Mouse (Mus musculus) embryonic facial prominence, embryonic 14.5 days (tissue): ENCODE results near the gene B4galt2. TPM values are rescaled to one million over a fixed set of nuclear protein-coding genes. Genes with fewer than 3 reads are reported as not detected.

Experiments
- ATAC-seq: fragments of 200-750 bp; cut with Nextera tagmentation; 2 replicates; pipeline ENCODE4 v1.8.0; 2017; ENCODE audit warnings: low read depth, moderate number of reproducible peaks, moderate TSS enrichment
- DNase-seq: peaks from one replicate; pipeline ENCODE4 v3.0.0-alpha.2; 2015; ENCODE audit warnings: low spot score
- H3K27ac ChIP-seq: fragments of 300-500 bp; sonication (generic); replicated peaks from 2 replicates; pipeline ENCODE4 v1.5.1; 2014; ENCODE audit warnings: low read depth, mild to moderate bottlenecking, low read length, moderate library complexity
- H3K27me3 ChIP-seq: fragments of 300-500 bp; sonication (generic); replicated peaks from 2 replicates; pipeline ENCODE4 v1.6.1; 2014; ENCODE audit warnings: low read length; ENCODE audit not compliant: control insufficient read depth, insufficient read depth
- H3K36me3 ChIP-seq: fragments of 300-500 bp; sonication (generic); 2 replicates; pipeline ENCODE4 v1.6.1; 2014; ENCODE audit warnings: low read length, mixed read lengths; ENCODE audit not compliant: control insufficient read depth, insufficient read depth
- H3K4me1 ChIP-seq: fragments of 300-500 bp; sonication (generic); 2 replicates; pipeline ENCODE4 v1.6.1; 2014; ENCODE audit warnings: antibody characterized with exemption, low read length; ENCODE audit not compliant: control insufficient read depth, insufficient read depth
- H3K4me2 ChIP-seq: fragments of 300-500 bp; sonication (generic); 2 replicates; pipeline ENCODE4 v1.6.1; 2014; ENCODE audit warnings: low read depth, mild to moderate bottlenecking, low read length, moderate library complexity, mixed read lengths
- H3K4me3 ChIP-seq: fragments of 300-500 bp; sonication (generic); 2 replicates; pipeline ENCODE4 v1.5.1; 2014; ENCODE audit warnings: low read depth, mild to moderate bottlenecking, low read length
- H3K9ac ChIP-seq: fragments of 300-500 bp; sonication (generic); 2 replicates; pipeline ENCODE4 v1.6.1; 2014; ENCODE audit warnings: low read depth, mild to moderate bottlenecking, low read length, moderate library complexity, mixed read lengths
- H3K9me3 ChIP-seq: fragments of 300-500 bp; sonication (generic); 2 replicates; pipeline ENCODE4 v1.6.1; 2016; ENCODE audit warnings: low read length; ENCODE audit not compliant: control insufficient read depth
- WGBS: fragments of 180-500 bp; shearing (Covaris S2); extraction: QIAGEN DNeasy Blood & Tissue Kit; methylation state at CpG from one replicate; pipeline ENCODE4 v1.1.7; 2014; 5-methylcytosine and 5-hydroxymethylcytosine counted together
- polyA plus RNA-seq: library from polyadenylated mRNA; unstranded; fragments of >200 nt; fragmentation: Nextera tagmentation; extraction: Ambion mirVana; gene quantifications from 2 replicates; pipeline ENCODE4 v1.2.1, GENCODE M21; 2014

Gene B4galt2
- polyA plus RNA-seq, 1 experiment from 2014 or later: 34.3 TPM

DNA sequence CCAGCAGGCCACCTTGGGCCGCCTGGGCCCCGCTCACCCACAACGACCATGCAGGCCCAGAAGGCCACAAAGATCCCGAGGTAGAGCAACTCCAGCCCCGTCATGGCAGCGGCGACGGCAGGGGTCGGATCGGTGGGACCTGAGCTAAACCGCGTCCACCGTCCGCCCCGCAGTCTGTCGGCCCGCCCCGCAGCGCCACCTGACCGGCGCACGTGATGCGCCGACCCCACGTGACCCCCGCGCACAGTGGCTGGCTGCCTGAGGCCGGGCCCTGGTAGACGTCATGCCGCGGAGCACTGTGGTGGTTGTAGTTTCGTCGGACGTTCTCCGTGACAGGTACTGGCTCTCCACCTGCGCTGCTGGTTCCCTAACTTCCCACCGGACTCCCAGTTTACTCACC lies 3.8 kb upstream of the B4galt2 start, which contains the start of gene Atp6v0b:
Gene Atp6v0b, minus strand, starts transcription at position 201 of the 400 bp plus-strand sequence.
- ATAC-seq: peak; percentile 91
- peaks cover 22% of the 10 kb centered on the region; the same call in 1 of the 2 replicates for H3K4me1 ChIP-seq
- DNase-seq: peak; percentile 95

DNA sequence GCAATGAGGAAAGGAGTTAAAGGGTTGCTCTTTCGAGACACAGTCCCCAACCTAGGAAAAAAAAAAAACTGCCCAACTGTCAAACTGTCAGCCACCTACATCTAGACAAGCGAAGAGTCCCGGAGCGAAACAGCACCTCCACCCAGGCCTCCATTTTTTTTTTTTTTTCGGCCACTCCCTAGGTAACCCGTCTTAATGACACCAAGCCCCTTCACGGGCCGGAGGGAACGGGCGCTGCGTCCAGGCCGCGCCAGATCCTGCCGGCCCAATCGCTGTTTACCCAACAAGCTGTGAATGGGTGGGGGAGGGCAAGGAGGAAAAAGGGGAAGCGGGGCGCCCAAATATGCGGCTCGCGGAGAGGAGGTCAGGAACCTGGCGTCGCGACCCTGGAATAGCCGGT lies 3.4 kb upstream of the B4galt2 start:
- no peak for DNase-seq
- Histone ChIP-seq H3K4me3 (peak overlapping the region; percentile 95), H3K27me3 (no peaks in the 10 kb centered on the region), H3K4me1 (peaks cover 20% of the 10 kb centered on the region; the same call in 1 of the 2 replicates), H3K9ac (peak overlapping the region; percentile 83), H3K9me3 (no peaks in the 10 kb centered on the region), H3K4me2 (peak overlapping the region; percentile 96), H3K36me3 (peaks cover 17% of the 10 kb centered on the region), H3K27ac (no peak overlapping the region)
- ATAC-seq: no peak
- 2% methylated on average over 16 of the region's 24 CpGs for WGBS

More for the DNA sequence above, 3.8 kb upstream of the B4galt2 start, which contains the start of gene Atp6v0b:
- H3K9me3 ChIP-seq: no peaks in the 10 kb centered on the region
- peaks cover 17% of the 10 kb centered on the region for H3K36me3 ChIP-seq
- peak within 1 kb of the TSS; percentile 83 for H3K9ac ChIP-seq
- H3K27me3 ChIP-seq: no peaks in the 10 kb centered on the region
- peak within 1 kb of the TSS; percentile 96 for H3K4me2 ChIP-seq
- under 1% methylated on average over 18 of the region's 37 CpGs for WGBS
- H3K4me3 ChIP-seq: peak within 1 kb of the TSS; percentile 95
- H3K27ac ChIP-seq: no peak within 1 kb of the TSS

DNA sequence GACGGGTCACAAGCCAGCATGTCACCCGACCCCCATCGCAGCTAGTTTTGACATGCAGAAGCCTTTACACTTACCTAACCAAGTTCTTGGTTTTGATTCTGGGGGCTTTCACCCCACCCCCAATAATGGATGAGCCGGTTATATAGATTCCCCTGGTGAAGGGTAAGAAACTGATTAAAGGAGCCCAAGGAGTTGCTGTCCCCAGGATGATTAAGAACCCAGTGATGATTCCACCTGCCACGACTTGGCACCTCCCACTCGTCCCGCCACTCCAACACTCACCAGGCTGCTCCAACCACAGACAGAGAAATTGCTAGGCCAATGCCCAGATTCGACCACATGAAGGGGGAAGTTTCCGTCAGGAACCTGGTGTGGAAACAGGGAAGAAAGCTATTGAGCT lies 2.7 kb upstream of the B4galt2 start:
- peak overlapping the region; percentile 95 for H3K4me3 ChIP-seq
- WGBS: 79% methylated on average over 9 of the region's 9 CpGs
- H3K4me1 ChIP-seq: peaks cover 17% of the 10 kb centered on the region; the same call in 1 of the 2 replicates
- no peaks in the 10 kb centered on the region for H3K27me3 ChIP-seq
- peaks cover 21% of the 10 kb centered on the region for H3K36me3 ChIP-seq
- peak overlapping the region; percentile 83 for H3K9ac ChIP-seq
- H3K9me3 ChIP-seq: no peaks in the 10 kb centered on the region
- H3K27ac ChIP-seq: no peak overlapping the region
- peak overlapping the region; percentile 96 for H3K4me2 ChIP-seq
- no peak for ATAC-seq
- DNase-seq: no peak

DNA sequence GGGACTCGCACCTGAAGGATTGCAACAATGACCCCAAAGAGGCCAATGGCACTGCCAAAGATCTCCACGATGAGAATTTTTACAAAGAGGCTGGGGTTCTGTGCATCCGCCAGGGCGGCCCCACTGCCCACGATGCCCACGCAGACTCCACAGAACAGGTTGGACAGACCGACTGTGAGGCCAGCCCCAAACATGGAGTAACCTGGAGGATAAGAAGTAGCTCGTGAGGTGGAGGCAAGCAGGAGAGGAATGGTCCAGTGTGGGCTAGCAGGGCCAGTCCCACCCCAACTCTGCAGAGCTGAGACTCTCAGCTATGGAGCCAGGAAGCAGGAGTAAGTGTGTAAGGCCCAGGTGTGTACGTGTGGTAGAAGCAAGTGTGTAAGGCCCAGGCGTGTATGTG lies 1.8 kb upstream of the B4galt2 start:
- H3K36me3 ChIP-seq: peaks cover 30% of the 10 kb centered on the region
- peaks cover 15% of the 10 kb centered on the region; the same call in 1 of the 2 replicates for H3K4me1 ChIP-seq
- no peak overlapping the region for H3K9ac ChIP-seq
- H3K9me3 ChIP-seq: no peaks in the 10 kb centered on the region
- DNase-seq: no peak
- H3K4me3 ChIP-seq: no peak overlapping the region
- H3K27ac ChIP-seq: no peak overlapping the region
- 94% methylated on average over 10 of the region's 10 CpGs for WGBS
- H3K4me2 ChIP-seq: no peak overlapping the region
- ATAC-seq: no peak
- no peaks in the 10 kb centered on the region for H3K27me3 ChIP-seq

DNA sequence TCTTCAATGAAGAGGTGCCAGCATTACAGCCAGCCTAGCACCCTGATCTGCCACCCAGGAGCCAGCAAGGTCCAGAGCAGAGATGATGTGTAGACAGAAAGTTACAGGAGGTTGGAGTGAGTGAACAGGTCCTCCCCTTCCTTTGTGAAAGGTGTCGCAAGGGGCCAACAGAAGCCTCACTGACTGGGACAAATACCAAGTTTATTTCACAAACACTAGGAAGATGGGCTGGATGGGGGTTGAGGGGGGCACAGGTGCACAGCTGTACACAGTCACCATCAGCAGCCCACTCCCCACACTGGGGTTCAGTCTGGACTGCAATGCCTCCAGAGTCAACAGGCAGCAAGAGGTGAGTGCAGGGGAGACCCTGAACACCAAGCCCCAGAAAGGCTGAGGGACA lies 859 bp upstream of the B4galt2 start:
- DNase-seq (no peak), ATAC-seq (no peak)
- Histone ChIP-seq H3K4me3 (peak overlapping the region; percentile 79), H3K27me3 (no peaks in the 10 kb centered on the region), H3K9ac (peak overlapping the region; percentile 88), H3K36me3 (peaks cover 35% of the 10 kb centered on the region), H3K4me2 (peak overlapping the region; percentile 82), H3K27ac (no peak overlapping the region), H3K9me3 (no peaks in the 10 kb centered on the region), H3K4me1 (peaks cover 15% of the 10 kb centered on the region; the same call in 1 of the 2 replicates)
- WGBS: 100% methylated on average over 1 of the region's 1 CpGs

DNA sequence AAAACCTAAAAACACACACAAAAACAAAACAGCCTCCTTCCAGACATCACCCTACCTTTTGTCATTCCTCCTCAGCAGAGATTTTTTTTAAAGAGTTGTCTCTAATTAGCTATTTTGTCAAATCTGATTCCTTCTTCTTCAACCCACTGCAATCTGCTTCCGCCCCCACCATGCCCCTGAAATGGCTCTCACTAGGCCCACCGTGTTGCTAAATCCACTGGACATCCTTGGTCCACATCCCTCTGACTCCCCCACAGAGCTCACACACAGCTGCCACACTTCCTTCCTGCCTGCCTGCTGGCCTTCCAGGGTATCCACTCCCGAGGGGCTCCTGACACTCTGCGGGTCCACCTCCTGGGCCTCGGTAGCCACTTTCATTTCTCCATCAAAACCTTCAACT lies 4.6 kb downstream of the B4galt2 start:
- H3K27me3 ChIP-seq: no peaks in the 10 kb centered on the region
- DNase-seq (no peak), ATAC-seq (no peak)
- H3K9ac ChIP-seq: no peak overlapping the region
- WGBS: 76% methylated on average over 5 of the region's 5 CpGs
- H3K27ac ChIP-seq: no peak overlapping the region
- no peak overlapping the region for H3K4me2 ChIP-seq
- no peak overlapping the region for H3K4me3 ChIP-seq
- no peaks in the 10 kb centered on the region for H3K9me3 ChIP-seq
- H3K4me1 ChIP-seq: peaks cover 2% of the 10 kb centered on the region; the same call in 1 of the 2 replicates
- peaks cover 62% of the 10 kb centered on the region for H3K36me3 ChIP-seq

DNA sequence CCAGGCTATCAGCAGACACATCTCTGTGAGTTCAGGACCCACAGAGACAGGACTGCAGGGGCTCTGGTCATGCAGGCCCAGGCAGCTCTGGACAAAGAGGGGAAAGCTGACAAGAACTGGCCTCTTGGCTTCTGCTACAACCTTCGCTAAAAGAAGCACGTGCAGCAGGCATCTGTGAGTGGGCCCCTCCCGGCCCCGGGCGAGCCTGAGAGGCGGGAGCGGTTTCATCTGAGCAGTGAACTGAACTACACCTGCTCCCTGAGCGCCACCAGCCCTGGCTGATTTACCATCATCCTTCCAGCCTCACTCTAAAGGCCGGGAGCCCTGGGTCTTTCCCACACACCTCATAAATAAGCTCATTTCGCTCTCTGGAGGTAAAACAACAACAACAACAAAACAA lies 5.0 kb downstream of the B4galt2 start:
- ATAC-seq: no peak
- H3K27ac ChIP-seq: no peak overlapping the region
- 75% methylated on average over 9 of the region's 10 CpGs for WGBS
- peaks cover 66% of the 10 kb centered on the region for H3K36me3 ChIP-seq
- no peaks in the 10 kb centered on the region for H3K27me3 ChIP-seq
- H3K4me1 ChIP-seq: no peaks in the 10 kb centered on the region
- no peak overlapping the region for H3K4me2 ChIP-seq
- H3K9ac ChIP-seq: no peak overlapping the region
- no peak for DNase-seq
- no peak overlapping the region for H3K4me3 ChIP-seq
- H3K9me3 ChIP-seq: no peaks in the 10 kb centered on the region

DNA sequence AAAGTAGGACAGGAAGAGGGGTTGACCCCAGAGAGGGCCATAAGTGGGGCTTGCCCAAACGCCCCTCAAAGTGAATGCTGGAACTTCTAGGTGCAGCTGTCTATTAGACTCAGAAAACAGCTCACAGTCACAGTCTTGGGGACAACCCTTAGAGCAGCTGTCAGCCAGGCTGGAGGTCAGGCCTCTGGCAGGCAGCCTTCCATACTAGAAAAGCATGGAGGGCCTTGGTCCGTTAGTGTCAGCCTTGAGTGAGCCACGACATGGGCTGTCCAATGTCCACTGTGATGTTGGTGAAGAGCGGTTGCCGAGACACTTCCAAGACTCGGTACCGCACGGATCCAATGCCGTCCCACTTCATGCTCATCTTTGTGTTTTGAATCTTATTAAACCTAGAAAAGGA lies 9.7 kb downstream of the B4galt2 start:
- Histone ChIP-seq H3K9ac (no peak overlapping the region), H3K36me3 (peaks cover 47% of the 10 kb centered on the region), H3K9me3 (no peaks in the 10 kb centered on the region), H3K27me3 (no peaks in the 10 kb centered on the region), H3K4me3 (no peak overlapping the region), H3K27ac (no peak overlapping the region), H3K4me1 (peaks cover 8% of the 10 kb centered on the region; the same call in 1 of the 2 replicates), H3K4me2 (no peak overlapping the region)
- 90% methylated on average over 9 of the region's 9 CpGs for WGBS
- DNase-seq (no peak), ATAC-seq (no peak)

DNA sequence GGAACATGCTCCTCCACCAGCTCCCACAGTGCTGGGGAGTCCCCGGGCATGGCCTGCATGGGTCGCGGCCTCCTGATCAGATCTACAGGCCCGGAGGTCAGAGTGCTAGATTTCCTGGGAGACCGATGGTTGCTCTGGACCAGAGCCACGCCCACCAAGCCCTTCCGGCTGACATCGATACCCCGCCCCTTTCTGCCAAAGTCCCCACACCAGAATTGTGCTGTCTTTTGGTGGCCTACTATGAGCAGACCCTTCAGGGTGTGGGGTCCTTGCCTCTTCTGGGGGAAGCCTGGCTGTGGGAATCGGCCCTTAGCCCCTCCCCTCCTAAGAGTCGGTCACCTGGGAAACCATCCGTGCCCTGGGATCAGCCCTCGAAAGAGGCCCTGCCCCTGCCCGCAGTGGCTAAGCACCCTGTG lies 10.8 kb downstream of the B4galt2 start, which contains the start of gene Ccdc24:
Gene Ccdc24, minus strand, starts transcription at position 87 of the 416 bp plus-strand sequence.
- H3K4me1 ChIP-seq: peaks cover 14% of the 10 kb centered on the region; the same call in 1 of the 2 replicates
- peaks cover 46% of the 10 kb centered on the region for H3K36me3 ChIP-seq
- 0 out of 2 replicates have a peak, but pooled peaks cover 2% of the 10 kb centered on the region for H3K27me3 ChIP-seq
- WGBS: 8% methylated on average over 12 of the region's 14 CpGs
- H3K4me2 ChIP-seq: peak within 1 kb of the TSS; percentile 38
- no peaks in the 10 kb centered on the region for H3K9me3 ChIP-seq
- ATAC-seq (peak; percentile 2; the same call in 1 of the 2 replicates), DNase-seq (no peak)
- H3K9ac ChIP-seq: peak within 1 kb of the TSS; percentile 49
- no peak within 1 kb of the TSS for H3K27ac ChIP-seq
- 0 out of 2 replicates have a peak within 1 kb of the TSS, but pooled peaks have one; percentile 11 for H3K4me3 ChIP-seq
